Mouse (Mus musculus) gastrocnemius, adult 8-10 months (tissue): ENCODE results near the gene Hhipl1. TPM values are rescaled to one million over a fixed set of nuclear protein-coding genes. Genes with fewer than 3 reads are reported as not detected.
A peak's percentile ranks its signal among the peaks of the same experiment; 100 is the strongest.

Experiments used
- DNase-seq, 2 experiments: peaks; one replicate each; pipeline ENCODE4 v3.0.0; 2022; ENCODE audit warnings: low spot score in 2 of 2
- total RNA-seq, 4 experiments: library from RNA; stranded (reverse); gene quantifications; 2 replicates each; pipeline ENCODE4 v1.2.4; 2022

Gene Hhipl1
- total RNA-seq, 4 experiments from 2014 or later, result 0.44 to 0.74 (median 0.69) TPM

- DNase-seq, result no peak
These were observed 28.7 kb upstream of the Hhipl1 start for GRCm38 (mm10) chr12:108277341-108277841.

GRCm38 (mm10) chr12:108278221-108278918 is 27.7 kb upstream of the Hhipl1 start:
- no peak for DNase-seq

GRCm38 (mm10) chr12:108284455-108285224 is 21.4 kb upstream of the Hhipl1 start:
- no peak for DNase-seq

GRCm38 (mm10) chr12:108285225-108286011 is 20.7 kb upstream of the Hhipl1 start:
- DNase-seq, result no peak

GRCm38 (mm10) chr12:108286381-108286780 is 19.7 kb upstream of the Hhipl1 start:
- no peak for DNase-seq

GRCm38 (mm10) chr12:108287011-108287410 is 19.1 kb upstream of the Hhipl1 start:
- DNase-seq, result no peak

GRCm38 (mm10) chr12:108288127-108288880 is 17.8 kb upstream of the Hhipl1 start:
- no peak for DNase-seq

- DNase-seq, result no peak
These were observed 13.7 kb upstream of the Hhipl1 start for GRCm38 (mm10) chr12:108292419-108292818.

- DNase-seq, result peak; percentile 57 to 67
These were observed 13.1 kb upstream of the Hhipl1 start for GRCm38 (mm10) chr12:108292957-108293356.

- DNase-seq, result no peak
These were observed 11.4 kb upstream of the Hhipl1 start for GRCm38 (mm10) chr12:108294620-108295019.

- DNase-seq, result no peak
These were observed 9.0 kb upstream of the Hhipl1 start for GRCm38 (mm10) chr12:108297033-108297432.

- DNase-seq, result no peak
These were observed 5.1 kb upstream of the Hhipl1 start for GRCm38 (mm10) chr12:108301006-108301405.

GRCm38 (mm10) chr12:108303778-108304365 is 2.2 kb upstream of the Hhipl1 start:
- peak in 1 of 2 experiments; percentile 26 for DNase-seq

GRCm38 (mm10) chr12:108305172-108305571 is 898 bp upstream of the Hhipl1 start:
- no peak for DNase-seq

- DNase-seq, result peak in 1 of 2 experiments; percentile 20
These were observed 1.5 kb downstream of the Hhipl1 start for GRCm38 (mm10) chr12:108307553-108307952.

GRCm38 (mm10) chr12:108308363-108308856 is 2.3 kb downstream of the Hhipl1 start:
- peak; percentile 45 to 67 for DNase-seq

GRCm38 (mm10) chr12:108309116-108309794 is 3.2 kb downstream of the Hhipl1 start:
- peak in 1 of 2 experiments; percentile 35 for DNase-seq

- DNase-seq, result no peak
These were observed 4.0 kb downstream of the Hhipl1 start for GRCm38 (mm10) chr12:108310041-108310440.

GRCm38 (mm10) chr12:108310456-108311027 is 4.5 kb downstream of the Hhipl1 start:
- DNase-seq, result no peak
